ENCODE assay signal across 29 mouse cellular contexts in the genomic region with DNA sequence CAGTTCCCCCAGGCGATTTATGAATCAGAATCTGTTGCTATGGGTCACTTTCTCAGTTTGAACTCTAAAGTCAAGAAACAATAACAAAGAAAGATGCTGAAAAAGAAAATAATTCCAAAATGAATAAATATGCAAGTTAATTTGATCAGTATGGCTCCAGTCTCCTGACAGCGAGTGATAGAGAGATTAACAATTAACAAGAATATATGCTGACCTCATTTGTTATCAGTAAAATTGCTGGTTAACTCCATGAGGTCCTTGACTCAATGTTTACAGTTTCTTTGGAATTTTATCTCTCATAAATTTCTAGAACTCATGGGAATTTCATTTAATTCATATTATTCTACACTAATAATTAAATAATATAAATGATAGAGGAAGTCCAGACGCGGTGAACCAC.
"Had no signal": no experiment of that assay in that cellular context is flagged by ENCODE, and none has a peak within 500 bp of the region (broad histone marks: within the 10 kb centered on the region; RNA-seq: fewer than 3 reads in every experiment).

No protein-coding gene starts in this region.

- H3K36me3 ChIP-seq: embryonic facial prominence, embryonic 10.5 days; embryonic facial prominence, embryonic 12.5 days; embryonic facial prominence, embryonic 13.5 days; embryonic facial prominence, embryonic 15.5 days; forebrain, embryonic 10.5 days; forebrain, embryonic 12.5 days; forebrain, embryonic 15.5 days had no signal

- H3K27me3 ChIP-seq: embryonic facial prominence, embryonic 12.5 days; embryonic facial prominence, embryonic 13.5 days; embryonic facial prominence, embryonic 15.5 days; forebrain, embryonic 12.5 days; forebrain, embryonic 13.5 days; forebrain, embryonic 15.5 days had no signal

- H3K27ac ChIP-seq: embryonic facial prominence, embryonic 10.5 days; embryonic facial prominence, embryonic 12.5 days; embryonic facial prominence, embryonic 13.5 days; embryonic facial prominence, embryonic 15.5 days; forebrain, embryonic 10.5 days; forebrain, embryonic 12.5 days; forebrain, embryonic 13.5 days; forebrain, embryonic 15.5 days; gastrocnemius, adult 2 months had no signal

- H3K4me1 ChIP-seq: embryonic facial prominence, embryonic 10.5 days; embryonic facial prominence, embryonic 12.5 days; embryonic facial prominence, embryonic 13.5 days; embryonic facial prominence, embryonic 15.5 days; forebrain, embryonic 10.5 days; forebrain, embryonic 12.5 days; forebrain, embryonic 13.5 days; forebrain, embryonic 15.5 days had no signal

- H3K4me3 ChIP-seq: embryonic facial prominence, embryonic 10.5 days; embryonic facial prominence, embryonic 12.5 days; embryonic facial prominence, embryonic 13.5 days; embryonic facial prominence, embryonic 15.5 days; erythroblast, embryonic 14.5 days; forebrain, embryonic 10.5 days; forebrain, embryonic 12.5 days; forebrain, embryonic 13.5 days; forebrain, embryonic 15.5 days; gastrocnemius, adult 2 months had no signal

- DNase-seq: cerebellum, adult 18-20 months; cerebellum, adult 2 months; cerebellum, adult 8-10 months; cerebellum, adult 9-10 months; cerebellum, adult 9-11 months; cerebellum, postnatal 10 days; cerebellum, postnatal 14 days; cerebellum, postnatal 25 days; cerebellum, postnatal 36 days; embryo, embryonic 11 days; forebrain, postnatal 0 days; gastrocnemius, adult 2 months; gastrocnemius, postnatal 10 days; gastrocnemius, postnatal 14 days; gastrocnemius, postnatal 25 days; gastrocnemius, postnatal 36 days; heart, adult 11 months; heart, adult 18-20 months had no signal

- ATAC-seq: forebrain, embryonic 13.5 days; forebrain, embryonic 14.5 days; forebrain, embryonic 15.5 days; forebrain, embryonic 16.5 days; forebrain, postnatal 0 days had no signal

- H3K4me2 ChIP-seq: embryonic facial prominence, embryonic 12.5 days; embryonic facial prominence, embryonic 13.5 days; embryonic facial prominence, embryonic 15.5 days; forebrain, embryonic 12.5 days; forebrain, embryonic 13.5 days; forebrain, embryonic 15.5 days had no signal

- H3K9ac ChIP-seq: embryonic facial prominence, embryonic 12.5 days; embryonic facial prominence, embryonic 13.5 days; embryonic facial prominence, embryonic 15.5 days; forebrain, embryonic 12.5 days; forebrain, embryonic 13.5 days; forebrain, embryonic 15.5 days; forebrain, postnatal 0 days had no signal

- H3K9me3 ChIP-seq: embryonic facial prominence, embryonic 10.5 days; embryonic facial prominence, embryonic 12.5 days; embryonic facial prominence, embryonic 13.5 days; embryonic facial prominence, embryonic 15.5 days; forebrain, embryonic 10.5 days; forebrain, embryonic 12.5 days; forebrain, embryonic 13.5 days; forebrain, embryonic 15.5 days had no signal
